Mouse (Mus musculus) ES-E14 (cell line): ENCODE results near the gene Mrln. TPM values are rescaled to one million over a fixed set of nuclear protein-coding genes. Genes with fewer than 3 reads are reported as not detected.

ENCODE experiments used
- DNase-seq: peaks from one replicate; pipeline ENCODE4 v3.0.0-alpha.2; 2013; ENCODE audit warnings: low read depth, low spot score
- H3K27ac ChIP-seq: 2 replicates; pipeline ENCODE4 v1.5.1; 2012; ENCODE audit warnings: low read depth, mild to moderate bottlenecking, low read length, moderate library complexity, mixed read lengths; ENCODE audit not compliant: poor library complexity, insufficient read depth, severe bottlenecking
- H3K36me3 ChIP-seq: 2 replicates; pipeline ENCODE4 v1.6.1; 2012; ENCODE audit warnings: mild to moderate bottlenecking, low read length, moderate library complexity, mixed read lengths; ENCODE audit not compliant: control insufficient read depth, poor library complexity, insufficient read depth, severe bottlenecking
- H3K4me1 ChIP-seq, 2 experiments: fragments of 150-350 bp in 1 of 2; sonication (generic) in 1 of 2; 2 replicates each; pipeline ENCODE4 v1.6.1; 2012; ENCODE audit warnings: low read length in 2 of 2, mild to moderate bottlenecking in 1 of 2, mixed read lengths in 1 of 2; ENCODE audit not compliant: control insufficient read depth in 2 of 2, insufficient read depth in 2 of 2, poor library complexity in 1 of 2
- H3K4me3 ChIP-seq, 2 experiments: fragments of 150-350 bp in 1 of 2; sonication (generic) in 1 of 2; 2 replicates each; pipeline ENCODE4 v1.5.1; 2012; ENCODE audit warnings: low read length in 2 of 2, low read depth in 1 of 2, mild to moderate bottlenecking in 1 of 2, mixed read lengths in 1 of 2; ENCODE audit not compliant: insufficient read depth in 1 of 2, poor library complexity in 1 of 2, severe bottlenecking in 1 of 2
- H3K9ac ChIP-seq: 2 replicates; pipeline ENCODE4 v1.6.1; 2012; ENCODE audit warnings: low read depth, mild to moderate bottlenecking, low read length, mixed read lengths; ENCODE audit not compliant: poor library complexity, insufficient read depth, severe bottlenecking
- H3K9me3 ChIP-seq: fragments of 150-350 bp; sonication (generic); 2 replicates; pipeline ENCODE4 v1.6.1; 2012; ENCODE audit warnings: low read depth, mild to moderate bottlenecking, low read length; ENCODE audit not compliant: control insufficient read depth, insufficient read depth
- CHD2 ChIP-seq: IDR thresholded peaks from 2 replicates; pipeline ENCODE4 v1.6.1; 2014; ENCODE audit warnings: mild to moderate bottlenecking, low read depth, low read length, inconsistent platforms
- HCFC1 ChIP-seq: IDR thresholded peaks from 2 replicates; pipeline ENCODE4 v1.6.1; 2012; ENCODE audit warnings: low read length, inconsistent platforms, borderline replicate concordance; ENCODE audit not compliant: insufficient read depth
- MAFK ChIP-seq: IDR thresholded peaks from 2 replicates; pipeline ENCODE4 v1.6.1; 2014; ENCODE audit warnings: mild to moderate bottlenecking, low read depth, low read length, inconsistent platforms; ENCODE audit not compliant: insufficient read depth
- ZC3H11A ChIP-seq: IDR thresholded peaks from 2 replicates; pipeline ENCODE4 v1.6.1; 2012; ENCODE audit warnings: low read depth, mild to moderate bottlenecking, inconsistent platforms, low read length, borderline replicate concordance
- ZNF384 ChIP-seq: IDR thresholded peaks from 2 replicates; pipeline ENCODE4 v1.6.1; 2012; ENCODE audit warnings: low read depth, low read length, inconsistent platforms
- in situ Hi-C, 2 experiments: fragments of 600-800 bp; cut with MboI; formaldehyde crosslinking; loops; one replicate each; pipeline ENCODE4 v1.15.1; 2025; ENCODE audit warnings: low sequenced_read_pairs in 2 of 2, inconsistent platforms in 1 of 2; ENCODE audit not compliant: unreplicated experiment in 2 of 2
- total RNA-seq: library from RNA; depleted of rRNA; stranded (reverse); fragments of 300-350 nt; gene quantifications from 2 replicates; pipeline ENCODE4 v1.2.3, GENCODE M21; 2012

Mrln gene
- total RNA-seq, 1 experiment: not detected

DNA sequence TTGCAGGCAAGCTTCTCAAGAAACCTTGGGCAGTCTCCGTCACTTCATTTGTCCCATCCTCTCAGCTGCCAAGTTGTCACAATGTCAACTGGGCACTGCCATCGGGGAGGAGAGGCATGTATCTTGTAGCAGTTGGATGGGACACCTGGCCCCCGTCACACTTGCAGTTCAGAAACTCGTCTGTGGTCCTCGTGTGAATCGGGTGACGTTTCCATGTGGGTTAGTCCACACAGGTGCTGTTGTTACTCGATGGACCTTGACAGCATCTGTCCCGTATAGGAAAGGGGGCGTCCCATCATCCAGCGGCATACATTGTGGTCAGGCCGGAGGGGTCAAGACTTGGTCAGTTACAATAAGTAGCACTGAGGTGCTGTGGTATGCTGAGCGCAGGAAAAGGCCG, 43.0 kb upstream of the Mrln start:
- in situ Hi-C loops: no loop called here
- Histone ChIP-seq H3K4me3 (no peak overlapping the region), H3K4me1 (peaks cover 0 to 2% of the 10 kb centered on the region in 2 experiments; a peak in 1 of 4 replicates), H3K9me3 (no peaks in the 10 kb centered on the region), H3K36me3 (peaks cover 18% of the 10 kb centered on the region; the same call in 1 of the 2 replicates), H3K9ac (no peak overlapping the region), H3K27ac (no peak overlapping the region)
- TF ChIP-seq MAFK (no peak), HCFC1 (no peak), ZC3H11A (no peak), CHD2 (no peak), ZNF384 (no peak)
- no peak for DNase-seq

DNA sequence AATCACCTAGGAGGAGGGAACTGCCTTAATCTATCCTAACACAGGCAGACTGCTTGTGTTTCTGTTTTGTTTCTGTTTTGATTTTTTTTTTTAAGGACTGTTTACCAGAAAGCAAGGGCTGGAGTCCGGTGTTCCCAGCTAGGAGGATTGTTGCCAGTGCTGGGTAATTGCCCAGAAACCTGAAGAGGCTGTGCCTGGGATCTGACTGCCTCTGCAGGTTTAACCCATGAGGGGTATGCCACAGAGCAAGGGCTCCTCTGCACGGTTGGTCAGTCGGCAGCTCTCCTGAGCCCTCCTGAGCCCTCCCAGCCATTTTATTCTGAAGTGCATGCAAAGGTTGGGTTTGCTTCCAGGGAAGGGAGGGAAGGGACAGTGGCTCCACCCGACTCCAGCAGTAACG, 40.8 kb upstream of the Mrln start:
- no peak for TF ChIP-seq ZC3H11A
- no peak for TF ChIP-seq HCFC1
- no peak for TF ChIP-seq CHD2
- TF ChIP-seq ZNF384: no peak
- TF ChIP-seq MAFK: no peak
- Histone ChIP-seq H3K4me3 (no peak overlapping the region), H3K9me3 (no peaks in the 10 kb centered on the region), H3K27ac (no peak overlapping the region), H3K36me3 (peaks cover 26% of the 10 kb centered on the region; the same call in 1 of the 2 replicates), H3K9ac (no peak overlapping the region), H3K4me1 (peaks cover 0 to 2% of the 10 kb centered on the region in 2 experiments; a peak in 1 of 4 replicates)
- in situ Hi-C loops: no loop called here
- no peak for DNase-seq

DNA sequence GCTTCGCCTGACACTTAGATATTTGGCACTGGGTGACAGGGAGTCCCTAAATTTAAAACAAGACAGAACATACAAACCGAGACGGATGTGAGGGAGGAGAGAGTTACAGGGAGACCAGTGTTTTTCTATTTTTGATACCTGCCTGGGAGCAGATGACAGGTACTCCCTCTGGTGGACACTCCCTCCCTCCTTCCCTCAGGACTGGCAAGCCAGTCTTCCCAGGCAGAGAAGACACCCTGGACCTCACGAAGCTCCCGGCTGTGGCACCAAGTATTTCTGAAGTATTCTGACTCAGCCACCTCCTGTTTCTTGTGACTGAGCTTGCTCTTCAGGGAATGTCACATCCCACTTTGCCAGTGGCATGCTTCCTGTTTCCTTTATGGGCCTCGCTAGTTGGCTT, 38.6 kb upstream of the Mrln start:
- in situ Hi-C loops: no loop called here
- Histone ChIP-seq H3K27ac (no peak overlapping the region), H3K9ac (no peak overlapping the region), H3K4me3 (no peak overlapping the region), H3K9me3 (no peaks in the 10 kb centered on the region), H3K36me3 (peaks cover 38% of the 10 kb centered on the region; the same call in 1 of the 2 replicates), H3K4me1 (peaks cover 0 to 2% of the 10 kb centered on the region in 2 experiments; a peak in 1 of 4 replicates)
- no peak for DNase-seq
- TF ChIP-seq HCFC1 (no peak), ZNF384 (no peak), ZC3H11A (no peak), MAFK (no peak), CHD2 (no peak)

DNA sequence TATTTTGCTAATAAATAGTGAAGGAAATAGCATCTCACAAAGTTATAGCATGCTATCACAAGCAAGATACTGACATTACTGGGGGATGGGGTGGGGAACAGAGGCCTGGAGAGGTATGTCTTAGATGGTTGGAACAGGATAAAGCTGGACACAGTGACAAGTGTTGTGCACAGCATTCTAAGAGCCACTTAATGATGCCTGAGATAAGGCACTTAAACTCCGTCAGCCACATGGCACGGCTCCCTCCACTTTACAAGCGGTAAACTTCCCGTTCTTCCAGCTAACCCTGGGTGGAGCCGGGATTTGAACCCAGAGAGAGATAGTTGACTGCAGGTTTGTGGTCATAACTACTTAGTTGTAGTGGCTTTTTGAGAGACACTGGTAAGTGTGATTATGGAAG, 38.0 kb upstream of the Mrln start:
- H3K9ac ChIP-seq: no peak overlapping the region
- H3K27ac ChIP-seq: no peak overlapping the region
- peaks cover 0 to 2% of the 10 kb centered on the region in 2 experiments; a peak in 1 of 4 replicates for H3K4me1 ChIP-seq
- H3K4me3 ChIP-seq: no peak overlapping the region
- in situ Hi-C loops: no loop called here
- no peaks in the 10 kb centered on the region for H3K9me3 ChIP-seq
- TF ChIP-seq ZNF384 (no peak), MAFK (no peak), HCFC1 (no peak)
- no peak for DNase-seq
- peaks cover 38% of the 10 kb centered on the region; the same call in 1 of the 2 replicates for H3K36me3 ChIP-seq

DNA sequence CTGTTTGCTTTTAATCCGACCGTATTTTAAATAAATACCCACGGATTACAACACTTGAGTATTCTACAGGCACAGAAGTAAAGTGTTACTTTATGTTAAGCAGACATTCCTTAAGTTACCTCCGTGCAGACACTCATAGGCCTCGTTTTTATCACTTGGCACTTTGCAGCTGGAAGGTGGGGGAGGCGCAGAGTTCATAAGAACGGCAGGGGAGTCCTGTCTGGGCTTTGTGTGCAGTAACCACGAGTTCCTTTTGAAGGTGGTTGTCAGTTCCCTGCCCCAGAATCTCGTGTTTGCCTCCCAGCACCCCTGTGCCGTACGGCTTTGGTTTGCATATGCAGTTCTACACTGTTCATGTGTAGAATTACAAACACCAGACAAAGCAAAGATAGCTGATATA, 36.8 kb upstream of the Mrln start:
- no peak overlapping the region for H3K27ac ChIP-seq

More for the DNA sequence above, 36.8 kb upstream of the Mrln start:
- peaks cover 0 to 2% of the 10 kb centered on the region in 2 experiments; a peak in 1 of 4 replicates for H3K4me1 ChIP-seq
- in situ Hi-C loops: no loop called here
- H3K9me3 ChIP-seq: no peaks in the 10 kb centered on the region
- H3K9ac ChIP-seq: no peak overlapping the region
- peaks cover 40% of the 10 kb centered on the region; the same call in 1 of the 2 replicates for H3K36me3 ChIP-seq
- TF ChIP-seq ZNF384: no peak
- H3K4me3 ChIP-seq: no peak overlapping the region
- DNase-seq: no peak
